Mouse (Mus musculus) cerebellum, adult 8-10 months (tissue): ENCODE data around the gene Tenm2.

Source experiments
- DNase-seq: peaks from one replicate; pipeline ENCODE4 v3.0.0; 2022

Gene Tenm2

DNA sequence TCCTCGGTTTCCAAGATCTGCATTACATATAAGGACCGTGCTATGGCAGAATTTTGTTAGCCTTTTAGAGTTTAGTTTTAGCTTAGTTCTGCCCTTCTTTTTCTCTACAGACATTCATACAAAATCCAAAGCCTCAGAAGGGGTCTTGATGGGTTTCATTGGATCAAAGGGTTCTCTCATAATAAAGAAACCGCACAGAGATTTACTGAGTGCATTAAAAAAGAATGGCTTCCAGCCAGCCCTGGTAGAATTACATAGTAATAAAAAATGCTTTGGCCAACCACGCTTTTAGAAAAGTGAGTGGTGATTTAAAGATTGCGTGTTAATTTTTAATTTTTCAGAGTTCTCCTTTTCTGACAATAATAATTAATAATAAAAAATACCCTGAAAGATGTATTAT is 978.6 kb downstream of the Tenm2 start:
- DNase-seq = no peak

DNA sequence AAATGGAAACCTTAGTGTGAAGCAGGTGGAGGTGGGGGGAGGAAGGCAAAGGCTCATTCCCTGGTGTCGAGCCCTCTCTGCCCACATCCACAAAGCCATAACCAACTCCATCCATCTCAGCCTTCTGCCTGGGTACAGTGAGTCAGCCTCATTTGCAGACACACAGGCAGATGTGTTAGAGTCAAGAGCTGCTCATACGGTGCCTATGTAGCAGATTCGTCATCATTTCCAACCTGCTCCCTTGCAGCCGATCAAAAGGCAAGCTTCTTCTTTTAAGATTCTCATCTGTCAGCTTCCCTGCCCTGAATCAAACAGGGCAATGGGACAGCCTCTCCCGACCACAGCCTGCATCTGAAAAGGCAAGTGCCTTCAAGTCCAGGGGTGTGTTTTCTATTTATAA is 979.0 kb downstream of the Tenm2 start:
- no peak for DNase-seq

DNA sequence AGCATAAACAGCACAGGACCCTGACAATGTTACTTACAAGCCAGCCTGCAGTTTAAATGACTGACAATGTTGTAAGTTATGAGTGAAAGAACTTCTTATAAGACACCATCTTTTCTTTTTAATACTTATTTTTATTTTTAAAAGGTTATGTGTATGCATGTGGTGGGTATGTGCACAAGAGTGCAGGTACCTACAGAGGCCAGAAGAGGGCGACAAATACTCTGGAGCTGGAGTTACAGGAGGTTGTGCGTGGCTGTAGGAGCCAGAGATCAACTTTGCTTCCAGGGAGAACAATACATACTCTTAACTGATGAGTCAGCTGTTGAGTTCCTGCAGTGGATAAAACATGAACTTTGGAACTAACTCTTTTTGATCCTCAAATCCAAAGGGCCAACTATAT is 981.7 kb downstream of the Tenm2 start:
- no peak for DNase-seq

DNA sequence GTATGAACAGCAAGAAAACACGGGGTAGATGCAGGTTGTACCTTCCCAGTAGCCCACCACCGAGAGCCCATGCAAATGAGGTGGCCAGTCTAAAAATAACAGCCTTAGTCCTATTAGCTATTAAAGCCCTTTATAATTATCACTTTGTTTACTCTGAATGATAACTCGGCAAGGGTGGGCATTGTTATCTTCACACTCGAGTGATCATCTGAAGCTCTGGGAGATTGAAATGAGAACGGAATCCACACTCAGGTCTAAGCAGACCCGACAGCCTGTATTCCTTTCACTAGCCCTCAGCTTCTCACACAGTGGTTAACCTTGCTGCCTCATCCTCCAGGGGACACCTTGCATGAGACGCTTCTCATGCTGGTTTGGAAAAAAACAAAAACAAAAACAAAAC is 985.7 kb downstream of the Tenm2 start:
- no peak for DNase-seq

DNA sequence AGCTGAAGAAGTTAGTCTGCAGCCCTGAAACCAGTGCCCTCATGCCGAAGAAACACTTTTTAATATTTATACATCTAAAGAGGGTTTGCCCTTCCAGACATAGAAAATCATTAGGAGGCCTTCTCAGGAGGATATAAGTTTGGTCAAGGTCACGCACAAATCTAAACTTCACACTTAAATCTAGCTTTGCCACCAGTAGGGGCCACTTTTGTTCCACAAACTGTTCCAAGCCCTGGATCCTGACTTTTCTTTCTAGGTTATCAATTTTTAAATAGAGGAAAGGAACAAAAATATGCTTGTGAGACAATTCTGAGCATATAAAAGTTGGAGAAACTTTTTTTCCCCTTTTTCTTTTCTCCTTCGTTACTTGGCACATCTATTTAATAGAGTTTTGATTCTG is 989.6 kb downstream of the Tenm2 start:
- DNase-seq = no peak

DNA sequence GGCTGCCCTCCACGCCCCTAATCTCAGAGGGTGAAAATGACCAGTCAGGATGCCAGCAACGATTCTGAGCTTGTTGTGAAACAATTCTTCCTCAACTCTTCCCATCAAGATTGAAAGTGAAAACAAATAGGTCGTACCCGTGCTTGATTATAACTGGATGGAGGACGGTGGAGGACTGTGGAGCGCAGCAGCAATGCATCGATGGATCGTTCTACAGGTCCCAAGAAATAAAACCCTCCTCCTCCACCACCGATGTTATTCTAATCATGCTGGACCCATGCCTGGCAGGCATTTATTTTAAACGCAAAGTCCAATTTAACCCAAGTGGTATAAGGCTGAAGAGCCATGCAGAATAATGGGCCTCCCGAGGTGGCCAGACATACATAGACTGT is 991.3 kb downstream of the Tenm2 start:
- DNase-seq = no peak

DNA sequence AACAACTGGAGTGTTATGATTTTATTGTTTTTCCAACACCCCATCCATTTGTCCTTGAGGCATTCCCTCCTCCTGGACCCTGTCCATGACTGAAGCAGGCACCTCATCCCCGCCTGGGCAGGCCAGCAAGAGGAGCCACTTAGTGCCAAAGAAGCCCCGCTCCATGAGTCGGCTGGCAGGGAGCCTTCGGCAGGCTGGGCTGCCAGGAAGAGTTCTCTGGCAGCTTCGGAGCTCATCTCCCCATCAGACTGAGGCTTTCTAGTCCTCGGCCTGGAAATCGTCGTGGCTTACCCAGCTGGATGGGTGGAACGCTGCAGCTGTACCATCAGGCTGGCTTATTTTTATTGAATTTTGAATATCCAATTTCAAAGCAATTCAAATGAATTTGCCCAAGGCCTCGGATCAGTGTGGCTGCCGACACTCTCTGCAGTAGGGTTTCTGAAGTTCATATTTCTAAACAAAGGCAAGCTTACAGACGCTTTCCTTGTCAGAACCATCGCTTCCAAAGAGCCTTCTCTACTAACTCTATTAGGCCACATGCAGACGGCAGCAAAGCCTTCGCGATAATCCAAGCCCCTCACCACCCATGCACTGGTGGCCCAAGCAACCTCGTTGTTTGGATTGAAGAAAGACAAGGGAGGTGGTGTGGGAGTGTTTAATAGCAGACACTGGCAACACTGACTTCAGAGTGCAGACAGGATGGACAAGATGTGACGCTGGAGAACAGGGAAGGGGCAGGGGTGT is 991.8 kb downstream of the Tenm2 start:
- peak; percentile 12 for DNase-seq

DNA sequence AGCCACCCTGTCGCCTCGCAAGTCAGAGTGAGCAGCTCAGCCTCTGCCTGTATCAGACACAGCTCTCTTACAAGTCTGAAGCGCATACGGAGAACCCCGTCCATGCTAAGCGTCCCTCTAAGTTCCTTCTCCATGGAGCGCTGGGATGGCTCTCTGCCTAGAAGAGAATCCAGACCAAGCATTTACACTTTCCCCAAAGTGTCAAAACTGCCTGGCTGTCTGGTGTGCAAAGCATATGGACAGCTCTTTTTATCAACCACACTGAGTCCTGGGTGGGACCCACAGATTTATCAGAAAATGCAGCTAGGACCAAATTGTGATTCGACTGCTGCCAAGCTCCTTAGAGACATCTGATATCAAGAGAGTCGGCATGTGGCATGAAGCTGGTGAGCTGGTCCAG is 996.9 kb downstream of the Tenm2 start:
- DNase-seq = no peak

DNA sequence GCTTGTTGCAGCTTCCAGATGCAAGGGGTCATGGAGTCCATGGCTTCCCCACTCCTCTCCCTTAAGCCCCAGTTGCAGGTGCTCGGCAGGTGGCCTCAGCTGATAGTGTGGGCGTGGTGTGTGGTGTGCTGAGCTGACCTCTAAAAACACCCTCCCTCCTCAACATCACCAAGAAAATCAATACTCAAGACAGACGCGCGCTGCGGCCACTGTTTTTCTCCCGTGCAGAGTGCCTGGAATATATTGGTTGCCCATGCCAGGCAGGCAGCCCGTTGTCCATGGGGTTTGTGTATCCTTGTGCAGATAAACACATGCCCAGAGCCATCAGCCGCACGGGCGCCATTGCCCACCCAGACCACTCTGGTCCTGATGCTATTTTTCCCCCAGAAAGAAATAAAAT is 1007.1 kb downstream of the Tenm2 start:
- no peak for DNase-seq

DNA sequence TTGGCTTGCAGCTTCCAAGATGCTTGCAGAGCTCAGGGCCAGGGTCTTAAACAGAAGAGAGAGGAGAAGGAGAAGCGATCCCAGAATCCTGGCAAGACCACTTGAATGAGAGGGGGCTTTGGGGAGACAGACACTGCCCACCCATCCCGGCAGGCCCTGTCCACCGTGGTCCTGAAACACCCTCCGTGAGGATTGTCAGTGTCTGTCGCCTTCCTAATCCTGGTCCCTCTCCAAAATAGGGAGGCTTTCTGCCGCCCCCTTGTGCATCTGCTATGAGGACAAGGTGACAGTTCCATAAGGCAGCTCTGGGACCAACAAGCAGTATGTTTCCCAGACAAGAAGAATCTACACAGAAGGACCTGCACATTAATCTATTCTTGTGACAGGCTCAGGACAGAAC is 1007.6 kb downstream of the Tenm2 start:
- no peak for DNase-seq

DNA sequence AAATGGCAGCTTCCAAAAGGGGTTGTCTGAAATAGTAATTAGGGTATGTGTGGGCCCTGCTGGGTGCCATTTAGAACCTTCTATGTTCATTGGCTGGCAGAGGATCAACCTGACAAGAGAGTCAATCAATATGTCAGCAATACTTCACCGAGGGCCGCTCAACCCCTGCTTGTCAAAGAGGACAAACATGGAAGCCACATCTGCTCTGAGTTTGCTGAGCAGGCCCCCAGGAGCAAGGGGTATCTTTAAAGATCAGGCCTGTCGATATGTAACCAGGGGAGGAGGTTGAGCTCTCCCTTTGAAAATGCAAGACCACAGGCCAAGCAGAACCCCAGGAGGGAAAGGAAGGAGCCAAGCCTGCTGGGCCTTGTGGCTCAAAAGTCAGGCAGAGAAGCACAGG is 1009.7 kb downstream of the Tenm2 start:
- DNase-seq = no peak

DNA sequence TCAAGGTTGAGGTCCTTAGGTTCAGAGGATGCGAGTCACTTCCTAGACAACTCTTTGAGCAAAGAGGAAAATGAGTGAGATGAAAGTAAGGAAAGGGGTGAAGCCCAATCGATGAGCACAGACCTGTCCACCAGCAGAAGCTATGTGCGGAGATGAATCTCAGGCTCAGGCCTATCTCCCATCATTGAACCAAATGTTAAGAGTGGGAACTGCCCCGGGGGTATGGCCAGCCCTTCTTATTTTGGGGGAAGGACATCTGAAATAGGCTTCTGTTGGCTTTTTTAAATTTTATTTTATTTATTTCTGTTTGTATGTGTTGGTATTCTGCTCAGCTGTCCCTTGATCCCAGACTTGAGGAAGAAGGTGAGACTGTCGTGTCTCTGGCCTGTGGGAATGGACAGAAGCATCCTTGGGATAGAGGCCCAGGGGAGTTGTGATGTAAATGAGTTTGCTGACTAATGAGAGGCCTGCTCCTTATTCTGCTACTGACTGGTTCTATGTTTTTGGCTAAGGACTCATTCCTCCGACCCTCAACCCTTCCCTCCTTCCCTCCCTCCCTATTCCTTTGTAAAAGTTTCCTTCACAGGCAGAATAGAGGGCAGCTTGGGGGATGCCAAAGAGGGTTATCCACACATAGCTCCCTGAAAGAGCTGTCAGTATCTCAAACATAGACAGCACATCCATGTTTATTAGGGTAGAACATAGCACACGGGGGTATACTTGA is 1011.9 kb downstream of the Tenm2 start:
- DNase-seq = no peak

DNA sequence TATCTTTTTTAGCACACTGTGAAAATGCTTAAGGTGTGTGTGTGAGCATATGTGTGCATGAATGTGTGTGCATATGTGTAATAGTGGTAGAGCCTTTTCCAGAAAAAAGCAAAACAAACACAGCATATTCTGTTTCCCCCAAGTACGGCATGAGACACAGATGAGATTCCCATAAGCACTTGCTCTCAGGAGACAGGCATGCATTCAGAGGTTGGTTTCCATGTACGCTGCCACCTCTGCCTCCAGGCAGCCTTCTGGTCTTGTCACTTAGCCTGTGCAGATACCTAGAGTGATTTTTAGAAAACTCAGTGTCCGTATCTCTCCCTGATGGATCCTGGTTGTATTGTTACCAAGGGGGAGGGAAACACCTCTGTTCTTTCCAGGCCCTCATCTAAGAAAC is 1013.7 kb downstream of the Tenm2 start:
- no peak for DNase-seq

DNA sequence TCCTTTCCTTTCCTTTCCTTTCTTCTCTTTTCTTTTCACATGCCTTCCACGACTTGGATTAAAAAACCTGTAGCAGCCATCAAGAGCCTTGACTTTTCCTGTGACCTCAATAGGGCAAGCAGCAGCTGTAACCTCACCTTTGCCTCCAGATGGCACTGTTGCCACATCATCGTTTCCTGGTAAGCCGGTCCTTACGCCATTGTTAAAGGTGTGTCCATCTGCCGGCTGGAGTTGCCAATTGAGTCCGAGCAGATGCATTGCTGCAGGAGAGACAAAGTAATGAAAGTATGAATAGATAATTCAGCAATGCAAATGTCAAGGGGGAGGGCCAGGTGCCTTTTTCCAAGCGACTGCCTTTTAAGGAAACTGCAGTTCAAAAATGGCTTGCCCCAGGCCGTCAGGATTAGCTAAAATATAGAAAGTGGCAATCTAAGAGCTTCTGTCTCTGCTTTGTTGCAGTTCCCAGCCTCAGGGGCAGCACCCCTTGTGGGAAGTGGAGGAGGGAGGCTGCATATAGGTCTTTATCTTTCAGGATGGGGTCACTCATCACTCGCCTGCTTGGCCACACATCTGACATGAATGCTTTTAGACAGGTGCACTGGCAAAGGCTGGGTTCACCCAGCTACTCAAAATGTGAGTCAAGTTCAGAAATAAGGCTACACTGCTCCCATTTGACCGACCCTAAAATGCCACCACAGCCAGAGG is 1014.3 kb downstream of the Tenm2 start:
- peak; percentile 85 for DNase-seq

DNA sequence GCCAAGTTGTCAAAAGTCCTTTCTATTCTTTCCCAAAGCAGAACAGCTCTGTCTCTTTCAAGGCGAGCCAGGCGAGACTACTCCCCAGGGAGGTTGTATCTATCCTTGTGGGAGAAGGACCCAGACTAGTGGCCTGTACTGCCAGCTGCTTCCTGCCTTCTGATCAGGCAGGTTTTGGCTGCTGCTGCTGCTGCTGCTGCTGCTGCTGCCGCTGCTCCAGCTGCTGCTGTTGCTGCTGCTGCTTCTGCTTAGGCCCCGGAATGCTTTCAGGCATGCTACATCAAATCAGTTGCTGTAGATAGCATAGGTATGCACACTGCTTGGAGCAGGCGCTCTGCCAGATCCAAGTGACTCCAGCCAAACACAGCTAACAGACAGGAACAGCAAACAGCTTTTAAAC is 1015.1 kb downstream of the Tenm2 start:
- DNase-seq = no peak

DNA sequence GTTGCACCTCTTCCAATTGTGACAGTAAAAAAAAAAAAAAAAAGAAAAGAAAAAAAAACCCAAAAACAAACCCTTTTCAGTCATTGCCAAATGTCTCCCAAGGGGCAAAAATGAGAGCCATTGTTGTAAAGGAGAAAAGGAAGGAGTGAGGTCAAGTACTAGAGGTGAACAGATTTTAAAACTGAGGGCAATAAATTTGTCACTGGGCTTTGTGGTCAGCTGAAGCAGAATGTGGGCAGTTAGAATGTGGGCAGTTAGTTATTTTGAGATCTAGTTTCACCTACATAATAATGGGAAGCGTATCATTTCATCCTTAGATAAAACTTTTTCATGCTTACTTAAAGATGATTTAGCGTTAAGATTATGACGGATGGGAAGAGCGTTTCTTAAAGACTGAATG is 1016.2 kb downstream of the Tenm2 start:
- DNase-seq = no peak

DNA sequence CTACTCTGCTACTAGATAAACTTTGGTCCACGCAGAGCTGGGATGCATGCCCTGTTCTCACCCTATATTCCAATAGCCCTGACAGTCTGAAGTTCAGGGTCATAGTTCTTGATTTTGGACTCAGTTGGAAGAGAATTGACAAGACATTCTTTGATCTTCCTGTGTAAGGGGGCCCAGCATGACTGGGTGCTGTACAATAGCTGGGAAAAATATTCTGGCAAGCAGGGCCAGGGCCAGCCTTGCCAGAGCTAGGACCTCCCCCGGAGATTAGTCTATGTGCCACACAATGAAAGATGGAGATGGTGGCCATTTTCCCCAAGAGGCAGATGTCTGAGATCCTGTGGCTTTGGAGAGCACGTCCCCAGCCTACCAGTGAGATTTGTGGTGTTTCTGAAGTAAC is 1021.2 kb downstream of the Tenm2 start:
- DNase-seq = no peak

DNA sequence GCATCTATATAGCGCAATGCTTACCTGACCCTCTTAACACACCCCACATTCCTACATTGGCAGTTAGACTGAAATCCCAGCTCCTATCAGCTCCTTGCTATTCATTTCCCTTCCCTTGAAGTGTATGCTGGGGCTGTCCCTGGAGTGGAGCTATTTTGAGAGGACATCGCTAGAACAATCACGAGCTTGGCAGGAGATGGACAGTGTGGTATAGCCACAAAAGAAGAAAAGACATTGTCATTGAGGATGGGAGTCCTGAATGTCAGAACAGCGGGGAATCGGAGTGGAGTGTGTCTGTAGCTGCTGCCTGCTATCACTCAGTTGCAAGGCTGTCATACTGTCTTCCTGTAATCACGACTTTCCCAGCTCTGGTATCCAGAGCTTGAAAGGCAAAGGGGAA is 1031.4 kb downstream of the Tenm2 start:
- DNase-seq = no peak

DNA sequence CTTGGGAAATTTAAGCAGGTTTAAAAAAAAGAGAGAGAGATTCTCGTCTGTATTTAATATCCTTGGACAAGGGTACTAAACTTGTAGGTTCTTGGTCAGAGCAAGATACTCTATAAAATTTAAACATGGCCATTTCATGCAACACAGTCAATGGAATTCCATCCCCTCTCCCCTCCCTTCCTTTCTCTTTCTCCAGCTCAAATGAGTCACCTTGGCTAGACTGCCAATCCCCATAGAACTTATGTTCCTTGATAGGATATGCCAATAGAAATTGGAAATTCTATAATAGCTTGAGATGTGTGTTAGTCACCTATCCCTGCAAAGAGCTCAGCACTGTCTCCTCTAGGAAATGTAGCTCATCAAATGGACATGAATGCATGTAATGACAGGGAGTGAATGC is 1031.9 kb downstream of the Tenm2 start:
- DNase-seq = no peak

DNA sequence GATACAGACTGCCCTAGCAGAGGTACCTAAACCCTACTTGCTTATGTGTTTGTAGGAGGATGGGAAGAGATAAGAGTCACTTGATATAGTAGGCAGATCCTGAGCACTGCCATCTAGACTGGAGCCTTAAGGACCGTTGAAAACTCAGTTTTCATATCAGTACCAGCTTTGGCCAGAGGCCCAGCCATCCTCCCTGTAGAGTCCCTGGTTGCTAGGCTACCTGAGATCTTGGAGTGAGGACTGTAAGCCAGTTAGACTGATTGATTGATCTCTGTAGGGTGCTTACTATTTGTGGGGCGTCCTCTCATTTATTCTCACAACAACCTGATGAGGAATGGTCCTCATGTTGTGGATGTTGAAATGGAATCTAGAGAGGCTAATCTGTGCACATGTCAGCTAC is 1041.4 kb downstream of the Tenm2 start:
- no peak for DNase-seq

DNA sequence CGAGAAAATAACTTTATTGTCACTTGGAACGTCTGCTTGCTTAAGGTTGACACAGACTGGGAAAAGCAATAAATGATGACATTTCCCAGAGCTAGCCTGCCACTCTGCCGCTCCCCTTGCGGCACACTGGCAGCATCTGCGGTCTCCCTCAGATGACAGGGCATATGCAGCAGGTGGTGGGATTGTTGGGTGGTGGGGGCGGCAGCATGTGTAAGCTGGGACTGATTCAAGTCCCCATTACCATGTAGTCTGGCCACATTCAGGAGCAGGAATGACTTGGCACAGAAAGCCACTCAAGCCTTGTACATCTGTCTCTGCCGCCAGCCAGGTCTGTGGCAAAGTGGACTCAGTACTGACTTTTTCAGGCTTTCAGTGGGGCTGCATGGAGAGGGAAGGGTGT is 1059.7 kb downstream of the Tenm2 start:
- DNase-seq = no peak

DNA sequence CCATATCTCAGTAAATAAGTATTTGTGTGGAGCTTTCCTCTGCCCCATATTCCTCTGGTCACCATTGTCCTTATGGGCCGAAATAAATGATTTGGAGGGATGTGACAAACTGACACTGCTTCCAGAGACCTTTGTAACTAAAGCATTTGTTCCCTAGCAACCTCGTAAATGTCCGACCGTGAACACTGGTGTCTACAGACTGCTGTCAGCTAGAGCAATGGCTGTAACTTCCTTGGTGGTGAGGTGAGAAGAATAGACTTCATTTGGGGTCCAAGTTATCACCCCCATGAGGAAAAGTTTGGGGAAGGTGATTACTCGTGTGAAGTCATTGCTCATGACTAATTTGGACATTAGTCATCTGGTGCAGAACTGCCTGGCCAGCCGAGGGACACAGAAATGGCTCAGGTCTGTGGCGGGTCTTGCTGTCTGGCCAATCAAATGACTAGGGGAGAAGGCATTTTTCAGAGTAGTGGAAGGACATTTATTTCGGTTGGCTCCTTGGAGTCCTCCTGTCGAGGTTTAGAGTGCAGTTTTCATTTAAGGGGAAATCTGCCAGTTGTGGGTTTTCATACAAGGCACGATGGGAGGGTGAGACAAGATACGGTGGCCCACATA is 1062.6 kb downstream of the Tenm2 start:
- DNase-seq = no peak

DNA sequence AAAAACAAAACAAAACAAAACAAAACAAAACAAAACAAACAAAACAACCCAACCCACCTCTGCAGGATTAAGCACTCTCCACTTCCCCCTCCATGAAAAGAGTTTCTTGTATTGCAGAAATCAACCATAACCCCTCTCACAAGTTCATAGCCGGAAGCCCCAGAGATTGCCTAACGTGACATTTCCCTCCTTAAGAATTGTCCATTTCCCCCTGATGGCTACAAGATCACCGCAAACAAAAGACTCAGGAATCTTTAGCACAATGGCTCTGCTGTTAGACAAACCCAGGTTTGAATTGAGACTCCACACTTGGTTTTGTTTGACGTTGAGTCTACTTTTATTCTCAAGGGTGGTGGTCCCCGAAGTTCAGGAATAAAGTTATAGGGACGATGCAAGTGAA is 1063.2 kb downstream of the Tenm2 start:
- DNase-seq = no peak

DNA sequence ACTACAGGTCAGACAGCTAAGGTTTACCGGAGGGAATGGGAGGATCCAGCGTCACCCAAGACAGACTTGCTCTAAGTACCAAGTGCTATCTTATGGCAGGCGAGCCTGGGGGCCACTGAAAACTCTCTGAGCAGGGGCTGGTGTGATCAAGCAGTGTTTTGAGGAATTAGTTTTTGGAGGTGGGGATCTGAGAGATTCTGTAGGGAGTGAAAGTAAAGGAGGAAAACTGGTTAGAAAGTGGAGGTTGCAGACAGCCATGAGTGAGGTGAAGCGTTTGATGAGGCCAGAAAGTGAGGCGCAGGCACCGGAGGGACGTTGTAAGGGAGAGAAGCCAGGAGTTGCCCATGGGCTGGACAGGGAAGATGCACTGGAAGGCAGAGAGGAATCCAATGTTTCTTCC is 1063.8 kb downstream of the Tenm2 start:
- DNase-seq = no peak
